Mouse (Mus musculus) spleen, adult 10 weeks (tissue): ENCODE data around the gene Chd6. TPM values are rescaled to one million over a fixed set of nuclear protein-coding genes. Genes with fewer than 3 reads are reported as not detected.

ENCODE experiments used
- polyA plus RNA-seq: library from polyadenylated mRNA; stranded (reverse); fragments of 350-450 nt; fragmentation: Illumina TruSeq; extraction: RNeasy Lipid Tissue Mini Kit (QIAGEN cat#74804); gene quantifications from one replicate; pipeline ENCODE4 v1.2.3, GENCODE M21; 2015; ENCODE audit warnings: low replicate concordance; ENCODE audit not compliant: insufficient read depth

The Chd6 gene
- polyA plus RNA-seq, result 37.9 TPM

DNA sequence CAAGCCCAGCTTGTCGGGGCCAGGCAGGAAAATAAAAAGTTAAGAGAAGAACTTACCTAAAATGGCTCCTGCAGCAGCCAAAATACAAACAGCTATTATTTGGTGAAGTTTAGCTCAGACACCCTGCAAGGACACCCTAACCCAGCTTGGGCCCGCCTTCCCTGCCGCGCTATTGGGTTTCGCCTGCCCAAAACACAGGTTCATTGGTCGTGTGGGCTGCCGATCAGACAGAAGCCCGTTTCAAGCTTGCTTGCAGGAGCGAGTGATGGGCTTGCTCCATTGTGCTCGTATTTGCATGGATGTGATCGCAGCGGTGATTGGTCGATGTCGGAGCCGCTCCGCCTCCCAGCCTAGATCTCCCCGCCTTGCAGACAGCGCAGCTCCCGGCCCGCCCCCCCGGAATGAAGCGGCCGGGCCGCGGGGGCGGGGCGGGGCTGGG lies at the start of gene Chd6:
Gene Chd6, minus strand, starts transcription at position 143 of the 439 bp plus-strand sequence.

DNA sequence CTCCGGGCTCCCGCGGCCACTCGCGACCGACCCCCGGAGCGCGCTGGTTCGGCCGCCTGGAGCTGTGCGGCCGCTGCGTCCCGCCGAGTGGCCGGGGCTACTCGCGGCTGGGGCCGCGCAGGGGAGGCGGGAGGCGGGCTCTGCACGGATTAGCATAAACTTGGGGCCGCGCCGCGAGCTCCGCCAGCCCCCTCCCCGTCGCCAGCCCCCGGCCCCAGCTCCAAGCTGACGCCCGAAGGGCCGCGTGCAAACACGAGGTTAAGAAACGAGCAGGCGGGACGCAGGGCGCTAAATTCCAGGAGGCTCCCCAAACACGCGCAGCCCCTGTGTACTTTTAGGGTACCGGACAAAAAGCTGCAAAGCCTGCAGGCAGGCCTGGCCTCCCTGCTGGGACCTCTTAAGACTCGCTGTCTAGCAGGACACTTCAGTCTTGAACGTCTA lies 196.6 kb downstream of the Chd6 start, which contains the start of gene Emilin3:
Gene Emilin3, minus strand, starts transcription at position 98 of the 441 bp plus-strand sequence.

Other genes starting within 250 kb of the Chd6 start
- 4.9 TPM for gene Zhx3, start 236.1 kb downstream of the Chd6 start, polyA plus RNA-seq
- 4.0 TPM for gene Lpin3, start 228.4 kb downstream of the Chd6 start, polyA plus RNA-seq
- not detected for gene Emilin3, start 196.7 kb downstream of the Chd6 start, polyA plus RNA-seq